ENCODE assay signal across 24 mouse cellular contexts in genomic region chr13:99668613-99669012, GRCm38 (mm10).
DNase-seq lines count a peak whose midpoint lies in the region; ATAC-seq and TF ChIP-seq lines count a peak whose summit lies in the region.
"Had no signal": no experiment of that assay in that cellular context is flagged by ENCODE, and none has a peak within 500 bp of the region (broad histone marks: within the 10 kb centered on the region; RNA-seq: fewer than 3 reads in every experiment).

No protein-coding gene starts in this region.

- H3K27ac ChIP-seq in hindbrain, embryonic 14.5 days = no peak overlapping the region
- no peak overlapping the region for H3K27ac ChIP-seq in hindbrain, embryonic 11.5 days (ENCODE audit: low read depth, low read length)
- H3K27ac ChIP-seq in midbrain, postnatal 0 days (ENCODE audit: low read depth, low read length) = no peak overlapping the region
- no peak overlapping the region for H3K27ac ChIP-seq in midbrain, embryonic 14.5 days (replicated peaks; ENCODE audit: low read depth, low read length)
- 0 out of 2 replicates have a peak overlapping the region, but pooled peaks have one; percentile 53 for H3K27ac ChIP-seq in forebrain, embryonic 12.5 days
- H3K27ac ChIP-seq in hindbrain, embryonic 16.5 days (ENCODE audit: low read depth, low read length) = no peak overlapping the region
- H3K27ac ChIP-seq: embryonic facial prominence, embryonic 12.5 days; heart, embryonic 10.5 days; kidney, embryonic 15.5 days; liver, embryonic 13.5 days; neural tube, embryonic 12.5 days; stomach, embryonic 15.5 days had no signal

- ATAC-seq in hindbrain, embryonic 14.5 days (ENCODE audit: low FRiP score) = peak; percentile 46
- ATAC-seq in hindbrain, embryonic 11.5 days (ENCODE audit: low FRiP score) = no peak
- no peak for ATAC-seq in midbrain, postnatal 0 days (ENCODE audit: low FRiP score)
- no peak; the same call in 1 of the 2 replicates for ATAC-seq in midbrain, embryonic 14.5 days (ENCODE audit: low FRiP score, low TSS enrichment)
- ATAC-seq in forebrain, embryonic 12.5 days (ENCODE audit: low FRiP score) = peak; percentile 47; the same call in 1 of the 2 replicates
- ATAC-seq in hindbrain, embryonic 16.5 days = peak; percentile 53
- no peak for ATAC-seq in cerebellum, adult (ENCODE audit: insufficient number of reproducible peaks, low FRiP score, low TSS enrichment)
- ATAC-seq: CD4-positive, CD25-positive, alpha-beta regulatory T cell, adult 4 months; intestine, postnatal 0 days had no signal

- H3K4me2 ChIP-seq in hindbrain, embryonic 14.5 days (replicated peaks) = no peak overlapping the region
- H3K4me2 ChIP-seq in hindbrain, embryonic 11.5 days (replicated peaks; ENCODE audit: low read depth, low read length) = no peak overlapping the region
- no peak overlapping the region for H3K4me2 ChIP-seq in midbrain, postnatal 0 days (ENCODE audit: low read depth, low read length, poor library complexity, severe bottlenecking)
- H3K4me2 ChIP-seq in midbrain, embryonic 14.5 days (ENCODE audit: low read length) = no peak overlapping the region
- no peak overlapping the region for H3K4me2 ChIP-seq in forebrain, embryonic 12.5 days
- H3K4me2 ChIP-seq in hindbrain, embryonic 16.5 days (ENCODE audit: low read length) = no peak overlapping the region
- H3K4me2 ChIP-seq: embryonic facial prominence, embryonic 12.5 days; kidney, embryonic 15.5 days; liver, embryonic 13.5 days; lung, embryonic 14.5 days; neural tube, embryonic 12.5 days; stomach, embryonic 15.5 days had no signal

- no peak for DNase-seq in hindbrain, embryonic 14.5 days (ENCODE audit: low spot score)
- DNase-seq in hindbrain, embryonic 11.5 days (ENCODE audit: low spot score) = no peak
- peak; percentile 20 for DNase-seq in midbrain, postnatal 0 days (ENCODE audit: low spot score)
- no peak for DNase-seq in midbrain, embryonic 14.5 days
- DNase-seq in kidney, adult 11 months = no peak
- DNase-seq: cerebellum, adult 18-20 months; cerebellum, postnatal 14 days; gastrocnemius, postnatal 10 days; kidney, postnatal 36 days; layer of hippocampus, adult 9-11 months; liver, embryonic 13.5 days; lung, embryonic 14.5 days; right cerebral cortex, adult 18-20 months; thymus, postnatal 25 days had no signal

- 55% methylated on average over 8 of the region's 8 CpGs for WGBS in hindbrain, embryonic 14.5 days
- WGBS in hindbrain, embryonic 11.5 days = 79% methylated on average over 8 of the region's 8 CpGs
- 59% methylated on average over 8 of the region's 8 CpGs for WGBS in midbrain, postnatal 0 days
- 64% methylated on average over 8 of the region's 8 CpGs for WGBS in midbrain, embryonic 14.5 days
- WGBS in forebrain, embryonic 12.5 days = 38% methylated on average over 8 of the region's 8 CpGs
- WGBS in hindbrain, embryonic 16.5 days = 48% methylated on average over 8 of the region's 8 CpGs

- TF ChIP-seq CTCF in midbrain, postnatal 0 days (IDR thresholded peaks at IDR 0.05) = no peak

- H3K36me3 ChIP-seq in hindbrain, embryonic 14.5 days (replicated peaks; ENCODE audit: control insufficient read depth, insufficient read depth) = no peaks in the 10 kb centered on the region
- no peaks in the 10 kb centered on the region for H3K36me3 ChIP-seq in hindbrain, embryonic 11.5 days (ENCODE audit: control insufficient read depth, insufficient read depth, low read length)
- no peaks in the 10 kb centered on the region for H3K36me3 ChIP-seq in midbrain, postnatal 0 days (ENCODE audit: insufficient read depth, low read length)
- H3K36me3 ChIP-seq in midbrain, embryonic 14.5 days (ENCODE audit: control insufficient read depth, insufficient read depth, low read length) = no peaks in the 10 kb centered on the region
- no peaks in the 10 kb centered on the region for H3K36me3 ChIP-seq in forebrain, embryonic 12.5 days (replicated peaks)
- H3K36me3 ChIP-seq in hindbrain, embryonic 16.5 days (ENCODE audit: control insufficient read depth, insufficient read depth, low read length) = no peaks in the 10 kb centered on the region
- H3K36me3 ChIP-seq: embryonic facial prominence, embryonic 12.5 days; heart, embryonic 10.5 days; kidney, embryonic 15.5 days; liver, embryonic 13.5 days; neural tube, embryonic 12.5 days; stomach, embryonic 15.5 days had no signal

- no peaks in the 10 kb centered on the region; the same call in none of the 2 replicates for H3K4me1 ChIP-seq in hindbrain, embryonic 14.5 days (replicated peaks; ENCODE audit: control insufficient read depth, insufficient read depth, low read length)
- H3K4me1 ChIP-seq in hindbrain, embryonic 11.5 days (replicated peaks; ENCODE audit: control insufficient read depth, insufficient read depth, low read length) = no peaks in the 10 kb centered on the region
- no peaks in the 10 kb centered on the region for H3K4me1 ChIP-seq in midbrain, postnatal 0 days (ENCODE audit: insufficient read depth, low read length)
- no peaks in the 10 kb centered on the region for H3K4me1 ChIP-seq in midbrain, embryonic 14.5 days (ENCODE audit: control insufficient read depth, insufficient read depth, low read length)
- peaks cover 15% of the 10 kb centered on the region for H3K4me1 ChIP-seq in forebrain, embryonic 12.5 days
- peaks cover 11% of the 10 kb centered on the region for H3K4me1 ChIP-seq in hindbrain, embryonic 16.5 days (ENCODE audit: control insufficient read depth, insufficient read depth, low read depth, low read length)
- H3K4me1 ChIP-seq: embryonic facial prominence, embryonic 12.5 days; kidney, embryonic 15.5 days; stomach, embryonic 15.5 days had no signal

- H3K9ac ChIP-seq in hindbrain, embryonic 14.5 days = no peak overlapping the region
- no peak overlapping the region for H3K9ac ChIP-seq in hindbrain, embryonic 11.5 days (ENCODE audit: low read depth, low read length)
- no peak overlapping the region for H3K9ac ChIP-seq in midbrain, postnatal 0 days (replicated peaks; ENCODE audit: low read length, poor library complexity, severe bottlenecking)
- H3K9ac ChIP-seq in midbrain, embryonic 14.5 days (replicated peaks; ENCODE audit: low read length) = no peak overlapping the region
- H3K9ac ChIP-seq in forebrain, embryonic 12.5 days = no peak overlapping the region
- H3K9ac ChIP-seq in hindbrain, embryonic 16.5 days (ENCODE audit: low read depth, low read length) = no peak overlapping the region
- H3K9ac ChIP-seq: embryonic facial prominence, embryonic 12.5 days; kidney, embryonic 15.5 days; liver, embryonic 13.5 days; lung, embryonic 14.5 days; neural tube, embryonic 12.5 days; stomach, embryonic 15.5 days had no signal

- no peak overlapping the region for H3K4me3 ChIP-seq in hindbrain, embryonic 14.5 days (replicated peaks; ENCODE audit: low read length)
- H3K4me3 ChIP-seq in hindbrain, embryonic 11.5 days (ENCODE audit: low read depth, low read length) = no peak overlapping the region
- no peak overlapping the region for H3K4me3 ChIP-seq in midbrain, postnatal 0 days (ENCODE audit: low read depth, low read length)
- no peak overlapping the region for H3K4me3 ChIP-seq in midbrain, embryonic 14.5 days (replicated peaks; ENCODE audit: low read depth, low read length)
- no peak overlapping the region for H3K4me3 ChIP-seq in forebrain, embryonic 12.5 days (replicated peaks)
- no peak overlapping the region for H3K4me3 ChIP-seq in hindbrain, embryonic 16.5 days (ENCODE audit: low read length)
- H3K4me3 ChIP-seq: embryonic facial prominence, embryonic 12.5 days; heart, embryonic 10.5 days; kidney, embryonic 15.5 days; liver, embryonic 13.5 days; neural tube, embryonic 12.5 days; stomach, embryonic 15.5 days had no signal

- no peaks in the 10 kb centered on the region for H3K9me3 ChIP-seq in hindbrain, embryonic 14.5 days (ENCODE audit: control insufficient read depth, low read length)
- no peaks in the 10 kb centered on the region for H3K9me3 ChIP-seq in hindbrain, embryonic 11.5 days (ENCODE audit: control insufficient read depth, low read length)
- H3K9me3 ChIP-seq in midbrain, postnatal 0 days (ENCODE audit: low read length) = no peaks in the 10 kb centered on the region
- H3K9me3 ChIP-seq in midbrain, embryonic 14.5 days (ENCODE audit: control insufficient read depth, low read length) = no peaks in the 10 kb centered on the region
- H3K9me3 ChIP-seq in forebrain, embryonic 12.5 days = no peaks in the 10 kb centered on the region
- H3K9me3 ChIP-seq in hindbrain, embryonic 16.5 days (ENCODE audit: control insufficient read depth, low read length) = no peaks in the 10 kb centered on the region
- H3K9me3 ChIP-seq: embryonic facial prominence, embryonic 12.5 days; heart, embryonic 10.5 days; kidney, embryonic 15.5 days; liver, embryonic 13.5 days; neural tube, embryonic 12.5 days; stomach, embryonic 15.5 days had no signal

- H3K27me3 ChIP-seq in hindbrain, embryonic 14.5 days (ENCODE audit: control insufficient read depth, insufficient read depth, low read length) = no peaks in the 10 kb centered on the region
- no peaks in the 10 kb centered on the region for H3K27me3 ChIP-seq in hindbrain, embryonic 11.5 days (ENCODE audit: control insufficient read depth, insufficient read depth, low read length)
- H3K27me3 ChIP-seq in midbrain, postnatal 0 days (ENCODE audit: insufficient read depth, low read length) = no peaks in the 10 kb centered on the region
- H3K27me3 ChIP-seq in midbrain, embryonic 14.5 days (ENCODE audit: control insufficient read depth, insufficient read depth, low read length) = no peaks in the 10 kb centered on the region
- peaks cover 13% of the 10 kb centered on the region; the same call in 1 of the 2 replicates for H3K27me3 ChIP-seq in forebrain, embryonic 12.5 days
- no peaks in the 10 kb centered on the region for H3K27me3 ChIP-seq in hindbrain, embryonic 16.5 days (replicated peaks; ENCODE audit: control insufficient read depth, insufficient read depth, low read length)
- H3K27me3 ChIP-seq: embryonic facial prominence, embryonic 12.5 days; kidney, embryonic 15.5 days; liver, embryonic 13.5 days; neural tube, embryonic 12.5 days; stomach, embryonic 15.5 days had no signal

Comparison
In these comparisons a context has a peak if more than half of its experiments do, and no peak if none do; other contexts are left out.
1. ATAC-seq: peak in hindbrain, embryonic 14.5 days (single experiment), forebrain, embryonic 12.5 days (single experiment) and hindbrain, embryonic 16.5 days (single experiment); none in hindbrain, embryonic 11.5 days (single experiment), midbrain, postnatal 0 days (single experiment), midbrain, embryonic 14.5 days (single experiment) and cerebellum, adult (single experiment).